Mouse (Mus musculus) liver, embryonic 16.5 days (tissue): ENCODE results near the gene Gm21970. TPM values are rescaled to one million over a fixed set of nuclear protein-coding genes. Genes with fewer than 3 reads are reported as not detected.

Experiments used
- ATAC-seq: fragments of 200-750 bp; cut with Nextera tagmentation; 2 replicates; pipeline ENCODE4 v1.8.0; 2017; ENCODE audit warnings: low read depth, mild to moderate bottlenecking, moderate number of reproducible peaks, moderate library complexity
- H3K27ac ChIP-seq: fragments of 300-500 bp; sonication (generic); 2 replicates; pipeline ENCODE4 v1.5.1; 2014; ENCODE audit warnings: mild to moderate bottlenecking, low read length
- H3K27me3 ChIP-seq: fragments of 300-500 bp; sonication (generic); 2 replicates; pipeline ENCODE4 v1.6.1; 2014; ENCODE audit warnings: low read depth, low read length, mixed read lengths; ENCODE audit not compliant: control insufficient read depth, insufficient read depth
- H3K36me3 ChIP-seq: fragments of 300-500 bp; sonication (generic); 2 replicates; pipeline ENCODE4 v1.6.1; 2014; ENCODE audit warnings: mild to moderate bottlenecking; ENCODE audit not compliant: control insufficient read depth, insufficient read depth
- H3K4me1 ChIP-seq: fragments of 300-500 bp; sonication (generic); 2 replicates; pipeline ENCODE4 v1.6.1; 2014; ENCODE audit warnings: low read depth, low read length, mixed read lengths; ENCODE audit not compliant: control insufficient read depth
- H3K4me2 ChIP-seq: fragments of 300-500 bp; sonication (generic); 2 replicates; pipeline ENCODE4 v1.6.1; 2014; ENCODE audit warnings: low read depth, low read length, mixed read lengths
- H3K4me3 ChIP-seq: fragments of 300-500 bp; sonication (generic); 2 replicates; pipeline ENCODE4 v1.5.1; 2014; ENCODE audit warnings: low read depth, mild to moderate bottlenecking, low read length
- H3K9ac ChIP-seq: fragments of 300-500 bp; sonication (generic); 2 replicates; pipeline ENCODE4 v1.6.1; 2014; ENCODE audit warnings: low read depth, low read length
- H3K9me3 ChIP-seq: fragments of 300-500 bp; sonication (generic); replicated peaks from 2 replicates; pipeline ENCODE4 v1.6.1; 2016; ENCODE audit warnings: low read length; ENCODE audit not compliant: control insufficient read depth
- WGBS: fragments of 180-500 bp; shearing (Covaris S2); extraction: QIAGEN DNeasy Blood & Tissue Kit; methylation state at CpG from one replicate; pipeline ENCODE4 v1.1.7; 2014; ENCODE audit not compliant: insufficient replicate concordance; 5-methylcytosine and 5-hydroxymethylcytosine counted together
- polyA plus RNA-seq: library from polyadenylated mRNA; unstranded; fragments of >200 nt; fragmentation: Nextera tagmentation; extraction: Ambion mirVana; gene quantifications from 2 replicates; pipeline ENCODE4 v1.2.1, GENCODE M21; 2015

Gene Gm21970
- not detected in 2 replicates for polyA plus RNA-seq

- no peak within 1 kb of the TSS for H3K4me3 ChIP-seq
- H3K4me1 ChIP-seq = peaks cover 22% of the 10 kb centered on the region
- no peaks in the 10 kb centered on the region for H3K27me3 ChIP-seq
- H3K4me2 ChIP-seq = no peak within 1 kb of the TSS
- no peak for ATAC-seq
- H3K27ac ChIP-seq = no peak within 1 kb of the TSS
- H3K36me3 ChIP-seq = peaks cover 85% of the 10 kb centered on the region
- 0 out of 2 replicates have a peak, but pooled peaks cover 3% of the 10 kb centered on the region for H3K9me3 ChIP-seq
- H3K9ac ChIP-seq = no peak within 1 kb of the TSS
- 90% methylated on average over 5 of the region's 5 CpGs for WGBS
Measured at GRCm38 (mm10) chr16:91391421-91391820, at the start of gene Gm21970. Gene Gm21970, plus strand, starts transcription at chr16:91391721.

DNA sequence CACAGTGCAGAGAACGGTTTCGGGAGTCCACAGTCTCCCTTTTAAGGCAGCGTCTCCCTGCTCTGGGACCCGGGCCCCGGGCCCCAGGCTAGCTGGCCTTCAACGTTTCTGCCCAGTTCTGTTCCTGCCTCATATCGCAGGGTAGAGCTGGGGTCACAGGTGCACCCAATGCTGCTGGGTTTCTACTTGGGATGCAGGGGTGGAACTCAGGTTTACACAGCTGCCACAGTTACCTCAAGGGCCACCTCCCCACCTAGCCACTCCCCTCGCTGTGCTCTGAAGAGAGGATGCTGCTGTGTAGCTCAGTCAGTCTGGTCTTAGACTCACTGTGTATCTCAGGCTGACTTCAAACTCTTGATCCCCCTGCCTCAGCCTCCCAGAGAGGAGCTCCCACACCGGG, 45.0 kb upstream of the Gm21970 start:
- no peak overlapping the region for H3K4me3 ChIP-seq
- no peaks in the 10 kb centered on the region for H3K9me3 ChIP-seq
- WGBS = 69% methylated on average over 9 of the region's 9 CpGs
- H3K27me3 ChIP-seq = no peaks in the 10 kb centered on the region
- no peak overlapping the region for H3K9ac ChIP-seq
- H3K4me2 ChIP-seq = no peak overlapping the region
- no peaks in the 10 kb centered on the region for H3K36me3 ChIP-seq
- no peaks in the 10 kb centered on the region; the same call in 1 of the 2 replicates for H3K4me1 ChIP-seq
- ATAC-seq = no peak
- no peak overlapping the region for H3K27ac ChIP-seq

GRCm38 (mm10) chr16:91347491-91348263, 43.8 kb upstream of the Gm21970 start:
- no peak for ATAC-seq
- H3K27me3 ChIP-seq = no peaks in the 10 kb centered on the region
- 61% methylated on average over 20 of the region's 20 CpGs for whole genome bisulfite sequencing
- H3K4me3 ChIP-seq = no peak overlapping the region
- H3K9ac ChIP-seq = no peak overlapping the region
- H3K36me3 ChIP-seq = no peaks in the 10 kb centered on the region
- H3K9me3 ChIP-seq = no peaks in the 10 kb centered on the region
- H3K4me2 ChIP-seq = no peak overlapping the region
- H3K27ac ChIP-seq = no peak overlapping the region
- H3K4me1 ChIP-seq = peaks cover 8% of the 10 kb centered on the region

- no peaks in the 10 kb centered on the region for H3K36me3 ChIP-seq
- H3K9ac ChIP-seq = no peak overlapping the region
- 75% methylated on average over 14 of the region's 14 CpGs for WGBS
- no peak for ATAC-seq
- H3K27me3 ChIP-seq = no peaks in the 10 kb centered on the region
- no peak overlapping the region for H3K27ac ChIP-seq
- peaks cover 13% of the 10 kb centered on the region for H3K4me1 ChIP-seq
- no peak overlapping the region for H3K4me2 ChIP-seq
- H3K9me3 ChIP-seq = no peaks in the 10 kb centered on the region
- no peak overlapping the region for H3K4me3 ChIP-seq
Measured at GRCm38 (mm10) chr16:91348264-91348565, 43.3 kb upstream of the Gm21970 start.

DNA sequence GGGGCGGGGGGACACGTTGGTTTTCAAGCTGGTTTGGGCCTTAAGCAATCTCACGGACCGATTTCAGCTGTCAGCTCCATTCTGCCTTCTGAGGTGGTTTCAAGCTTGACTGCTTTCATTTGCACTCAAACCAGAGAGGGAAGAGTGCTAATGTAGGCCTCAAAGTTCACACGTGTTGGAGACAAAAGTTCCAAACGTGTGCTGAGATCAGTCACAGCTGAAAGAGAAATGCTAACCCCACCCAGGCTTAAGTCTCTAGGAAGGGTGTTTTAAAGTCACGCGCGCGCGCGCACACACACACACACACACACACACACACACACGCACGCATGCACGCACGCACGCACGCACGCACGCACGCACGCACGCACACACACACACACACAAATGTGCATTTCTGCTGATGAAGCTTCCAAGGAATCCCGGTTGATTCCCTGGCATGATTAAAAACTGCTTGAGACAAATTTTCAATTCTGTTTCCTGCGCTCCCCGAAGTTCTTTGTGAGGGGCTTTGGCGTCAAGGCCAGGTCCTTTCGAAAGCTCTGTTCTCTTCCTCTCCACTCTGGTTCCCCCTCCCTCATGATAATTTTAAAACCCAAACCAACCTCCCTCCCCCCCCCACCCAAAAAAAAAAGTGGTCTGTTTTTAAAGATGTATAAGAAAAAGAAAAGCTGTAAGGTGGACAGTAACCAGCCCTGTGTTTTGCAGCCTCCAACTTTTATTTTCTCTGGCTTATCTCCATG, 42.8 kb upstream of the Gm21970 start:
- Histone ChIP-seq H3K4me2 (no peak overlapping the region), H3K4me3 (no peak overlapping the region), H3K9ac (no peak overlapping the region), H3K27ac (no peak overlapping the region), H3K27me3 (no peaks in the 10 kb centered on the region), H3K4me1 (peaks cover 18% of the 10 kb centered on the region), H3K36me3 (no peaks in the 10 kb centered on the region), H3K9me3 (no peaks in the 10 kb centered on the region)
- no peak for ATAC-seq
- 74% methylated on average over 25 of the region's 28 CpGs for WGBS

DNA sequence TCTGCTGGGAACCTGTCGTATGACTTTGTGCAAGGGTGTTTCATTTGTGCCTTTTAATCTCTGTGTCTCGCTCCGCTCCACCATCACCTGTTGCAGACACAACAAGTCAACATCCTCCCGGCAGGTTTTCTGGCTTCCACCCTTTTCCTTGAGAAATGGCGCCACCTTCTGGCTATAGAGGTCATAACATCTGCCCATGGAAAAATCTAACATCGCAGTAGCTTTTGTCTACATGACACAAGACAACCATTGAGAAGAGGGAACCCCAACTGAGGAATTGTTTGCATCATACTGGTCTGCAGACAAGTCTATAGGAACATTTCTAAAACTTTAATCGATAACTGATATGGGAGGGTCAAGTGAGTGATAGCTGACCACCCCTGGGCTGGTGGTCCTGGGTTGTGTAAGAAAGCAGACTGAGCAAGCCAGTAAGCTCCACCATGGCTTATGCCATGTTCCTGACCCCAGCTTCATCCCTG, 39.4 kb upstream of the Gm21970 start:
- peak overlapping the region; percentile 68 for H3K9ac ChIP-seq
- peak overlapping the region; percentile 80 for H3K4me2 ChIP-seq
- peak overlapping the region; percentile 98 for H3K27ac ChIP-seq
- peaks cover 35% of the 10 kb centered on the region for H3K4me1 ChIP-seq
- H3K36me3 ChIP-seq = no peaks in the 10 kb centered on the region
- no peaks in the 10 kb centered on the region for H3K27me3 ChIP-seq
- WGBS = 3% methylated on average over 7 of the region's 7 CpGs
- H3K9me3 ChIP-seq = no peaks in the 10 kb centered on the region
- H3K4me3 ChIP-seq = peak overlapping the region; percentile 47
- ATAC-seq = peak; percentile 6

- peak; percentile 96 for ATAC-seq
- peak overlapping the region; percentile 79 for H3K9ac ChIP-seq
- H3K9me3 ChIP-seq = no peaks in the 10 kb centered on the region
- peak overlapping the region; percentile 98 for H3K27ac ChIP-seq
- WGBS = 15% methylated on average over 7 of the region's 7 CpGs
- H3K4me3 ChIP-seq = peak overlapping the region; percentile 47
- no peaks in the 10 kb centered on the region for H3K36me3 ChIP-seq
- H3K4me1 ChIP-seq = peaks cover 36% of the 10 kb centered on the region
- peak overlapping the region; percentile 80 for H3K4me2 ChIP-seq
- H3K27me3 ChIP-seq = no peaks in the 10 kb centered on the region
Measured at GRCm38 (mm10) chr16:91352749-91353148, 38.8 kb upstream of the Gm21970 start.

- 44% methylated on average over 6 of the region's 6 CpGs for WGBS
- Histone ChIP-seq H3K9ac (peak overlapping the region; percentile 79), H3K4me1 (peaks cover 36% of the 10 kb centered on the region), H3K4me2 (peak overlapping the region; percentile 80), H3K27me3 (no peaks in the 10 kb centered on the region), H3K36me3 (no peaks in the 10 kb centered on the region), H3K27ac (peak overlapping the region; percentile 98), H3K4me3 (peak overlapping the region; percentile 47), H3K9me3 (no peaks in the 10 kb centered on the region)
- ATAC-seq = peak; percentile 71
Measured at GRCm38 (mm10) chr16:91353177-91353576, 38.3 kb upstream of the Gm21970 start.

DNA sequence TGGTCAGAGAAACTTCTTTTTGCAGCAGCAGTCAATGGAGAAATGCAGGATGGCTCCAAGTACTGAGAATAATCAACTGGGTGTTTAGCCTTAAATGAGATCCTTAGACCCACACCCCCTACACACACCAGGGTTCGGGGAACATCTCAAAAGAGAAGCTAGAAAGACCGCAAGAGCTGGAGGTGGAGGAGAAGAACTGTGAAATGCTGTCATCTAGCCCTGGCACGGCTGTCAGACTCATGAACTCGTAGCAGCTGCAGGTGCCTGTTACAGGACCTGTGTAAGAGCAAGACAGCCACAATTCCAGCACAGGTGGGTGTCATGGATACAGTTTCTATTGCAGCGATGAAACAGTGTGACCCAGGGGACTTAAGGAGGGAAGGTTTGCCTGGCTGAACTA, 37.9 kb upstream of the Gm21970 start:
- no peak overlapping the region for H3K4me3 ChIP-seq
- H3K4me1 ChIP-seq = peaks cover 38% of the 10 kb centered on the region
- WGBS = 64% methylated on average over 5 of the region's 5 CpGs
- H3K4me2 ChIP-seq = peak overlapping the region; percentile 80
- no peaks in the 10 kb centered on the region for H3K36me3 ChIP-seq
- H3K9ac ChIP-seq = peak overlapping the region; percentile 79
- no peaks in the 10 kb centered on the region for H3K9me3 ChIP-seq
- H3K27ac ChIP-seq = peak overlapping the region; percentile 98
- ATAC-seq = no peak
- H3K27me3 ChIP-seq = no peaks in the 10 kb centered on the region
